Mouse (Mus musculus) forebrain, embryonic 11.5 days (tissue): ENCODE measurements around the gene 1810009A15Rik. TPM values are rescaled to one million over a fixed set of nuclear protein-coding genes. Genes with fewer than 3 reads are reported as not detected.

Source experiments
- ATAC-seq: fragments of 200-750 bp; cut with Nextera tagmentation; replicated peaks from 2 replicates; pipeline ENCODE4 v1.8.0; 2017; ENCODE audit warnings: moderate TSS enrichment; ENCODE audit not compliant: low FRiP score
- DNase-seq: peaks from one replicate; pipeline ENCODE4 v3.0.0-alpha.2; 2017; ENCODE audit warnings: low spot score
- H3K27ac ChIP-seq: fragments of 300-500 bp; sonication (generic); 2 replicates; pipeline ENCODE4 v1.5.1; 2014; ENCODE audit warnings: low read depth, low read length
- H3K27me3 ChIP-seq: fragments of 300-500 bp; sonication (generic); 2 replicates; pipeline ENCODE4 v1.6.1; 2014; ENCODE audit warnings: mild to moderate bottlenecking, low read length, mixed read lengths; ENCODE audit not compliant: control insufficient read depth, insufficient read depth
- H3K36me3 ChIP-seq: fragments of 300-500 bp; sonication (generic); 2 replicates; pipeline ENCODE4 v1.6.1; 2014; ENCODE audit warnings: mild to moderate bottlenecking, low read length, moderate library complexity, mixed read lengths; ENCODE audit not compliant: control insufficient read depth, insufficient read depth
- H3K4me1 ChIP-seq: fragments of 300-500 bp; sonication (generic); replicated peaks from 2 replicates; pipeline ENCODE4 v1.6.1; 2014; ENCODE audit warnings: low read length, mixed read lengths; ENCODE audit not compliant: control insufficient read depth, insufficient read depth
- H3K4me2 ChIP-seq: fragments of 300-500 bp; sonication (generic); 2 replicates; pipeline ENCODE4 v1.6.1; 2014; ENCODE audit warnings: low read depth, mild to moderate bottlenecking, low read length, moderate library complexity, mixed read lengths; ENCODE audit not compliant: severe bottlenecking
- H3K4me3 ChIP-seq: fragments of 300-500 bp; sonication (generic); 2 replicates; pipeline ENCODE4 v1.5.1; 2014; ENCODE audit warnings: low read depth, low read length
- H3K9ac ChIP-seq: fragments of 300-500 bp; sonication (generic); 2 replicates; pipeline ENCODE4 v1.6.1; 2014; ENCODE audit warnings: low read length
- H3K9me3 ChIP-seq: fragments of 300-500 bp; sonication (generic); 2 replicates; pipeline ENCODE4 v1.6.1; 2016; ENCODE audit warnings: low read length, mixed read lengths; ENCODE audit not compliant: control insufficient read depth
- WGBS: fragments of 180-500 bp; shearing (Covaris S2); extraction: QIAGEN DNeasy Blood & Tissue Kit; methylation state at CpG from one replicate; pipeline ENCODE4 v1.1.7; 2014; 5-methylcytosine and 5-hydroxymethylcytosine counted together
- microRNA-seq: library from miRNA; unstranded; fragments of <30 nt; microRNA quantifications from one replicate; pipeline ENCODE4, GENCODE M21; 2016; ENCODE audit not compliant: insufficient number of aligned reads
- polyA plus RNA-seq: library from polyadenylated mRNA; unstranded; fragments of >200 nt; fragmentation: Nextera tagmentation; extraction: Ambion mirVana; gene quantifications from 2 replicates; pipeline ENCODE4 v1.2.1, GENCODE M21; 2014

The 1810009A15Rik gene
- polyA plus RNA-seq, 1 experiment from 2014 or later, result 124 TPM

DNA sequence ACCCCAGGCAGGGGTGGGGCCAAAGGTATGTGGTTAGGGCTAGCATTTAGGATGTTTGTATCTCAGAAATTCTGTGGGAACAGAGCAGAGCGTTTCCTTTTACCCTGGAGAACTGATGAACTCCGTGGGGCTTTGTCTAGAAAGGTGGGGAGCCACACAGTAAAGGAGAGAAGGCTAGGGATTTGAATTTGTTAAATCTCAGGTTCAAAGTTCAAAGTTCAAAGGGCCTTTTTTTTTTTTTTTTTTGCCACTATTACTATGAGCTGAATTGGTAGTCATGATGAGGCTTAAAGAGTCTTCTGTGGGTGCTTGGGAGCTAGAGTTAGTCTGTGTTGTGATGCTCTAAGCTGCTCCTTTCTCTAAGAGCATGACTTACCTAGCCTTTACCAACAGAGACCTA lies 48.1 kb downstream of the 1810009A15Rik start:
- ATAC-seq (no peak), DNase-seq (no peak)
- Histone ChIP-seq H3K27ac (no peak overlapping the region), H3K4me3 (no peak overlapping the region), H3K27me3 (no peaks in the 10 kb centered on the region), H3K9me3 (no peaks in the 10 kb centered on the region), H3K4me2 (no peak overlapping the region), H3K36me3 (no peaks in the 10 kb centered on the region; the same call in 1 of the 2 replicates), H3K4me1 (peaks cover 6% of the 10 kb centered on the region; the same call in 1 of the 2 replicates), H3K9ac (no peak overlapping the region)
- 81% methylated on average over 2 of the region's 2 CpGs for WGBS

Small RNA genes lying within 50 kb of the gene (microRNA-seq; reads per million reads assigned to microRNA genes)
- gene Mir5136, result not detected

Other genes starting within 250 kb of the 1810009A15Rik start
- gene Chrm1, start 225.1 kb upstream of the 1810009A15Rik start, polyA plus RNA-seq, result 0.13 TPM in 1 of 2 replicates, not detected in the other
- gene Slc3a2, start 165.5 kb upstream of the 1810009A15Rik start, polyA plus RNA-seq, result 132 and 143 TPM in 2 replicates
- gene Wdr74, start 153.0 kb upstream of the 1810009A15Rik start, polyA plus RNA-seq, result 79.5 and 89.2 TPM in 2 replicates
- gene 1700092M07Rik, start 148.1 kb upstream of the 1810009A15Rik start, polyA plus RNA-seq, result 2.3 and 3.1 TPM in 2 replicates
- gene Stx5a, start 147.4 kb upstream of the 1810009A15Rik start, polyA plus RNA-seq, result 88.4 and 93.8 TPM in 2 replicates
- gene Nxf1, start 131.8 kb upstream of the 1810009A15Rik start, polyA plus RNA-seq, result 238 and 247 TPM in 2 replicates
- 181 and 182 TPM in 2 replicates for gene Tmem223, start 117.9 kb upstream of the 1810009A15Rik start, polyA plus RNA-seq
- 38.9 and 49.8 TPM in 2 replicates for gene Tmem179b, start 114.4 kb upstream of the 1810009A15Rik start, polyA plus RNA-seq
- gene Taf6l, start 102.4 kb upstream of the 1810009A15Rik start, polyA plus RNA-seq, result 30.9 and 36.7 TPM in 2 replicates
- gene Polr2g, start 90.3 kb upstream of the 1810009A15Rik start, polyA plus RNA-seq, result 151 and 156 TPM in 2 replicates
- 5.4 and 5.9 TPM in 2 replicates for gene Zbtb3, start 86.3 kb upstream of the 1810009A15Rik start, polyA plus RNA-seq
- 75.7 and 80.8 TPM in 2 replicates for gene Ttc9c, start 69.5 kb upstream of the 1810009A15Rik start, polyA plus RNA-seq
- gene Hnrnpul2, start 68.8 kb upstream of the 1810009A15Rik start, polyA plus RNA-seq, result 6.7 and 7.8 TPM in 2 replicates
- not detected in 2 replicates for gene AC129217.1, start 59.1 kb upstream of the 1810009A15Rik start, polyA plus RNA-seq
- 55.0 and 56.3 TPM in 2 replicates for gene Bscl2, start 51.4 kb upstream of the 1810009A15Rik start, polyA plus RNA-seq
- 83.4 and 92.6 TPM in 2 replicates for gene Gng3, start 49.7 kb upstream of the 1810009A15Rik start, polyA plus RNA-seq
- gene Lrrn4cl, start 38.1 kb upstream of the 1810009A15Rik start, polyA plus RNA-seq, result 0.13 and 0.35 TPM in 2 replicates
- 178 and 181 TPM in 2 replicates for gene Ubxn1, start 17.4 kb upstream of the 1810009A15Rik start, polyA plus RNA-seq
- 50.1 and 52.9 TPM in 2 replicates for gene Uqcc3, start 7.9 kb upstream of the 1810009A15Rik start, polyA plus RNA-seq
- 110 and 112 TPM in 2 replicates for gene Lbhd1, start 5.1 kb upstream of the 1810009A15Rik start, polyA plus RNA-seq
- gene Gm49403, start 4.9 kb upstream of the 1810009A15Rik start, polyA plus RNA-seq, result not detected in 2 replicates
- gene Gm49416, start 73 bp downstream of the 1810009A15Rik start, polyA plus RNA-seq, result not detected in 2 replicates
- 47.7 and 50.9 TPM in 2 replicates for gene Ints5, start 4.2 kb downstream of the 1810009A15Rik start, polyA plus RNA-seq
- gene Ganab, start 9.2 kb downstream of the 1810009A15Rik start, polyA plus RNA-seq, result 119 and 120 TPM in 2 replicates
- gene B3gat3, start 31.5 kb downstream of the 1810009A15Rik start, polyA plus RNA-seq, result 55.0 and 57.2 TPM in 2 replicates
- gene Rom1, start 40.5 kb downstream of the 1810009A15Rik start, polyA plus RNA-seq, result 1.7 and 1.8 TPM in 2 replicates
- 11.2 and 12.2 TPM in 2 replicates for gene Eml3, start 40.7 kb downstream of the 1810009A15Rik start, polyA plus RNA-seq
- gene Mta2, start 53.0 kb downstream of the 1810009A15Rik start, polyA plus RNA-seq, result 62.6 and 63.2 TPM in 2 replicates
- gene Tut1, start 65.0 kb downstream of the 1810009A15Rik start, polyA plus RNA-seq, result 34.4 and 35.5 TPM in 2 replicates
- 467 and 472 TPM in 2 replicates for gene Eef1g, start 78.2 kb downstream of the 1810009A15Rik start, polyA plus RNA-seq
- 7.1 and 7.3 TPM in 2 replicates for gene Ahnak, start 100.4 kb downstream of the 1810009A15Rik start, polyA plus RNA-seq
- gene Scgb1a1, start 199.1 kb downstream of the 1810009A15Rik start, polyA plus RNA-seq, result not detected in 2 replicates
- gene Asrgl1, start 246.8 kb downstream of the 1810009A15Rik start, polyA plus RNA-seq, result 22.7 and 25.3 TPM in 2 replicates